15 mouse cellular contexts compared by ENCODE assay signal in the genomic region with DNA sequence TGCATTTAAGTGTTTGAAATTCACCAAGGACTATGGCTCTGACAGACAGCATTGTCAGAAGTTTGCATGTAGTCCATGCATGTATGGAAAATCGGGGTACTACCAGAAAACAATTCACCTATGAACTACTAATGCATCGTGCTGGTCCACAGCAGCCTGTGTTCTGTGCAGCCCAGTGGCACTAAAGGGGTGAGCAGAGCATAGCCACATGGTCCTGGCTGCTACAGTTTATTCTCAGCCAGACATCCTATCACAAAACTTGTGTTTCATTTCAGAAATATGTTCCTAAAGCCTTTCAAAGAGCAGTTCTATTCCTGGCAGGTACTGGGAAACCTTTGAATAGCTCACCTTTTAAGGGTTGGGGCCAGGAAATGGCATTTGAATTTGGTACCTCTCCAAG.
"Had no signal": no experiment of that assay in that cellular context is flagged by ENCODE, and none has a peak within 500 bp of the region (broad histone marks: within the 10 kb centered on the region; RNA-seq: fewer than 3 reads in every experiment).

No protein-coding gene starts in this region.

- H3K27ac ChIP-seq: kidney, postnatal 0 days; limb, embryonic 15.5 days; liver, embryonic 12.5 days; neural tube, embryonic 15.5 days; stomach, embryonic 15.5 days had no signal

- ATAC-seq: liver, embryonic 12.5 days had no signal

- H3K9ac ChIP-seq: limb, embryonic 15.5 days; liver, embryonic 12.5 days; lung, embryonic 14.5 days; neural tube, embryonic 15.5 days; stomach, embryonic 15.5 days had no signal

- H3K9me3 ChIP-seq: limb, embryonic 15.5 days; liver, embryonic 12.5 days; midbrain, embryonic 10.5 days; neural tube, embryonic 15.5 days; stomach, embryonic 15.5 days had no signal

- H3K36me3 ChIP-seq: limb, embryonic 15.5 days; liver, embryonic 12.5 days; midbrain, embryonic 10.5 days; neural tube, embryonic 15.5 days; stomach, embryonic 15.5 days had no signal

- H3K4me3 ChIP-seq: limb, embryonic 15.5 days; liver, embryonic 12.5 days; midbrain, embryonic 10.5 days; myocyte; neural tube, embryonic 15.5 days; stomach, embryonic 15.5 days had no signal

- H3K4me2 ChIP-seq: limb, embryonic 15.5 days; liver, embryonic 12.5 days; lung, embryonic 14.5 days; neural tube, embryonic 15.5 days; stomach, embryonic 15.5 days had no signal

- DNase-seq: kidney, adult 9 months; kidney, postnatal 36 days; layer of hippocampus, adult 9-11 months; layer of hippocampus, postnatal 36 days; midbrain, embryonic 14.5 days; right cerebral cortex, adult 18-20 months; right cerebral cortex, postnatal 4 days had no signal

- H3K4me1 ChIP-seq: liver, embryonic 12.5 days had no signal

- H3K27me3 ChIP-seq: limb, embryonic 15.5 days; neural tube, embryonic 15.5 days; stomach, embryonic 15.5 days had no signal
